Mouse (Mus musculus) hindbrain, embryonic 14.5 days (tissue): ENCODE measurements around the gene Bend3. TPM values are rescaled to one million over a fixed set of nuclear protein-coding genes. Genes with fewer than 3 reads are reported as not detected.
A peak's percentile ranks its signal among the peaks of the same experiment; 100 is the strongest.

ENCODE experiments used
- ATAC-seq: fragments of 200-750 bp; cut with Nextera tagmentation; 2 replicates; pipeline ENCODE4 v1.8.0; 2017; ENCODE audit warnings: moderate number of reproducible peaks, mild to moderate bottlenecking, moderate TSS enrichment, moderate library complexity; ENCODE audit not compliant: low FRiP score
- DNase-seq: peaks from one replicate; pipeline ENCODE4 v3.0.0-alpha.2; 2015; ENCODE audit warnings: low spot score
- H3K27ac ChIP-seq: fragments of 300-500 bp; sonication (generic); 2 replicates; pipeline ENCODE4 v1.5.1; 2014; ENCODE audit warnings: mild to moderate bottlenecking, moderate library complexity
- H3K27me3 ChIP-seq: fragments of 300-500 bp; sonication (generic); 2 replicates; pipeline ENCODE4 v1.6.1; 2014; ENCODE audit warnings: mild to moderate bottlenecking, low read length, mixed read lengths; ENCODE audit not compliant: control insufficient read depth, insufficient read depth
- H3K36me3 ChIP-seq: fragments of 300-500 bp; sonication (generic); replicated peaks from 2 replicates; pipeline ENCODE4 v1.6.1; 2014; ENCODE audit not compliant: control insufficient read depth, insufficient read depth
- H3K4me1 ChIP-seq: fragments of 300-500 bp; sonication (generic); replicated peaks from 2 replicates; pipeline ENCODE4 v1.6.1; 2014; ENCODE audit warnings: antibody characterized with exemption, low read length, mixed read lengths; ENCODE audit not compliant: control insufficient read depth, insufficient read depth
- H3K4me2 ChIP-seq: fragments of 300-500 bp; sonication (generic); replicated peaks from 2 replicates; pipeline ENCODE4 v1.6.1; 2014; ENCODE audit warnings: mild to moderate bottlenecking, moderate library complexity
- H3K4me3 ChIP-seq: fragments of 300-500 bp; sonication (generic); replicated peaks from 2 replicates; pipeline ENCODE4 v1.5.1; 2014; ENCODE audit warnings: mild to moderate bottlenecking, low read length
- H3K9ac ChIP-seq: fragments of 300-500 bp; sonication (generic); 2 replicates; pipeline ENCODE4 v1.6.1; 2014
- H3K9me3 ChIP-seq: fragments of 300-500 bp; sonication (generic); 2 replicates; pipeline ENCODE4 v1.6.1; 2016; ENCODE audit warnings: low read length; ENCODE audit not compliant: control insufficient read depth
- WGBS: fragments of 180-500 bp; shearing (Covaris S2); extraction: QIAGEN DNeasy Blood & Tissue Kit; methylation state at CpG from one replicate; pipeline ENCODE4 v1.1.7; 2014; 5-methylcytosine and 5-hydroxymethylcytosine counted together
- polyA plus RNA-seq: library from polyadenylated mRNA; unstranded; fragments of >200 nt; fragmentation: Nextera tagmentation; extraction: Ambion mirVana; gene quantifications from 2 replicates; pipeline ENCODE4 v1.2.1, GENCODE M21; 2014

Bend3 gene
- polyA plus RNA-seq, 1 experiment from 2014 or later = 4.8 TPM

GRCm38 (mm10) chr10:43485751-43486268 lies 7.2 kb downstream of the Bend3 start:
- ATAC-seq (no peak), DNase-seq (no peak)
- peaks cover 23% of the 10 kb centered on the region for H3K4me1 ChIP-seq
- 94% methylated on average over 6 of the region's 6 CpGs for WGBS
- no peak overlapping the region for H3K4me3 ChIP-seq
- H3K36me3 ChIP-seq = no peaks in the 10 kb centered on the region
- no peak overlapping the region for H3K4me2 ChIP-seq
- no peaks in the 10 kb centered on the region for H3K9me3 ChIP-seq
- no peak overlapping the region for H3K27ac ChIP-seq
- no peak overlapping the region for H3K9ac ChIP-seq
- H3K27me3 ChIP-seq = no peaks in the 10 kb centered on the region

DNA sequence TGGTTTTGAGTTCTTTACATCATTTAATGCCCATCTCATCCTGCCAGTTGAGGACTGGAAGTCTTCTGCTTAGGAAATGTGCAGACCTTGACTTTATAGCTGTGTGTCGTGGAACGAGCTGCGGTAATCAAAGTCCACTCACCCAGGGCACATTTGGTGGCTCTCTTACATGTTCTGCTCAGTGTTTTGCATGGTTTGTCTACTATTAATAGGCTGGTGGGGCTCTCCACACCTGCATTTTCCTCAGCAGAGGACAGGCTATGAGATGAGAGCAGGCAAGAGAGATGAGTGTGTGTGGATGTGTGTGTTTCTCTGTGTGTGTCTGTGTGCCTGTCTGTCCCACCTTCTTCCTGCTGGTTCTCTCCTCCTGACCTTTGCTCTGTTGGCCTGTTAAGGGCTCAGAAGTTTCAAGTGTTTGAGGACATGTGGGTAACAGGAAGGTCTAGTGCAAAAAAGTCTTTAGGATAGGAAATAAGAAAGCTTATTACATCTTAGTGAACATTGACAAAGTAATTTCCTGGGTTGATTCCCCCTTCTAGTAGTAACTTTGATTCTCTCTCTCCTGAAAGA lies 8.9 kb downstream of the Bend3 start:
- Histone ChIP-seq H3K9ac (no peak overlapping the region), H3K27me3 (no peaks in the 10 kb centered on the region), H3K9me3 (no peaks in the 10 kb centered on the region), H3K27ac (no peak overlapping the region), H3K4me2 (no peak overlapping the region), H3K4me1 (peaks cover 10% of the 10 kb centered on the region), H3K4me3 (no peak overlapping the region), H3K36me3 (no peaks in the 10 kb centered on the region)
- 85% methylated on average over 3 of the region's 3 CpGs for WGBS
- DNase-seq = no peak
- ATAC-seq = no peak

DNA sequence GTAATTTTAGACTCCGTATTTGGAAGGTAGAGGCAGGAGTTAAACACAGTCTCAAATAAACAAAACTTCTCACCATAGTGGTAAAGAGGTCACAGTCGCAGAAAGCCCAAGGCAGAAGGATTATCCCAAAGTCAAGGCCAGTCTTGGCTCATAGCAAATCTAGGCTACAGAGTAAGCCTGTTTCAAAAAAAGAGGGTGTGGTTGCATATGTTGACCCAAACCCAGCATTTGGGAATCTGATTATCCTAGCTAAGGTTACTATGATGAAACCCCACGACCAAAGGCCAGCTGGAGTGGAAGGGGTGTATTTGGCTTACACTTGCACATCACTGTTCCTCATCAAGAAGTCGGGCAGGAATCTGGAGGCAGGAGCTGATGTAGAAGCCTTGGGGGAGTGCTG lies 9.6 kb downstream of the Bend3 start:
- H3K9me3 ChIP-seq = no peaks in the 10 kb centered on the region
- DNase-seq = no peak
- H3K4me1 ChIP-seq = peaks cover 6% of the 10 kb centered on the region
- no peak overlapping the region for H3K4me2 ChIP-seq
- ATAC-seq = no peak
- WGBS = 88% methylated on average over 4 of the region's 4 CpGs
- H3K36me3 ChIP-seq = no peaks in the 10 kb centered on the region
- no peak overlapping the region for H3K4me3 ChIP-seq
- H3K27me3 ChIP-seq = no peaks in the 10 kb centered on the region
- H3K27ac ChIP-seq = no peak overlapping the region
- no peak overlapping the region for H3K9ac ChIP-seq

GRCm38 (mm10) chr10:43489139-43489538 lies 10.5 kb downstream of the Bend3 start:
- peaks cover 2% of the 10 kb centered on the region; the same call in 1 of the 2 replicates for H3K36me3 ChIP-seq
- H3K27ac ChIP-seq = no peak overlapping the region
- H3K9me3 ChIP-seq = no peaks in the 10 kb centered on the region
- DNase-seq (no peak), ATAC-seq (no peak)
- no peak overlapping the region for H3K4me2 ChIP-seq
- no peaks in the 10 kb centered on the region for H3K27me3 ChIP-seq
- H3K4me1 ChIP-seq = no peaks in the 10 kb centered on the region
- 85% methylated on average over 7 of the region's 7 CpGs for WGBS
- H3K4me3 ChIP-seq = no peak overlapping the region
- H3K9ac ChIP-seq = no peak overlapping the region

- ATAC-seq = no peak
Measured at GRCm38 (mm10) chr10:43489550-43489949, 10.9 kb downstream of the Bend3 start.

GRCm38 (mm10) chr10:43490034-43490433 lies 11.4 kb downstream of the Bend3 start:
- no peak overlapping the region for H3K9ac ChIP-seq
- no peaks in the 10 kb centered on the region for H3K4me1 ChIP-seq
- no peak overlapping the region for H3K27ac ChIP-seq
- no peak overlapping the region for H3K4me2 ChIP-seq
- no peaks in the 10 kb centered on the region for H3K27me3 ChIP-seq
- no peak overlapping the region for H3K4me3 ChIP-seq
- WGBS = 79% methylated on average over 8 of the region's 8 CpGs
- ATAC-seq (no peak), DNase-seq (no peak)
- no peaks in the 10 kb centered on the region for H3K9me3 ChIP-seq
- peaks cover 11% of the 10 kb centered on the region for H3K36me3 ChIP-seq

More at GRCm38 (mm10) chr10:43489550-43489949, 10.9 kb downstream of the Bend3 start:
- 71% methylated on average over 6 of the region's 6 CpGs for WGBS
- Histone ChIP-seq H3K27ac (no peak overlapping the region), H3K4me2 (no peak overlapping the region), H3K36me3 (peaks cover 6% of the 10 kb centered on the region), H3K27me3 (no peaks in the 10 kb centered on the region), H3K9me3 (no peaks in the 10 kb centered on the region), H3K4me1 (no peaks in the 10 kb centered on the region), H3K4me3 (no peak overlapping the region), H3K9ac (no peak overlapping the region)
- DNase-seq = no peak

- H3K9ac ChIP-seq = no peak overlapping the region
- H3K4me1 ChIP-seq = no peaks in the 10 kb centered on the region
- H3K27me3 ChIP-seq = no peaks in the 10 kb centered on the region
- 83% methylated on average over 5 of the region's 5 CpGs for WGBS
- H3K9me3 ChIP-seq = no peaks in the 10 kb centered on the region
- DNase-seq (no peak), ATAC-seq (no peak)
- H3K4me3 ChIP-seq = no peak overlapping the region
- no peak overlapping the region for H3K27ac ChIP-seq
- no peak overlapping the region for H3K4me2 ChIP-seq
- peaks cover 18% of the 10 kb centered on the region for H3K36me3 ChIP-seq
Measured at GRCm38 (mm10) chr10:43490846-43491245, 12.2 kb downstream of the Bend3 start.

DNA sequence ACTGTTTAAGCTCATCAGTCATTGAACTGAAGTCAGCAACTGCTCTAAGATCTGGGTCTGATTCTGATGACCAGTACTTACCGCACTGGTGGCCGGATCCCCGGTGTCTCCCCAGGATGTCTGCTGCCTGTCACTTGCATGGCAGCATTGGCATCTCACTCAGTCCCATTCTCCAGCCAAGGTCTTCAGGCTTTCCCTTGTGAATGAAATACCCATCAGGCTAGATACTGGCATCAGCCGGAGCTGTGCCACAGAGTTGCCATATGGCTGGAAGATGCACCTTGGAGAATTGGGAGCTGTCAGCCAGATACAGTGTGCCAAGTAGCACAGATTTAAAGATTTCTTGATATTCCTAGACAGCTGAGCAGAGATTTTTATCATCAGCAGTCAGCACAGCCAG lies 24.0 kb downstream of the Bend3 start:
- 85% methylated on average over 4 of the region's 4 CpGs for WGBS
- no peak for DNase-seq
- Histone ChIP-seq H3K36me3 (peaks cover 30% of the 10 kb centered on the region), H3K9me3 (no peaks in the 10 kb centered on the region), H3K9ac (no peak overlapping the region), H3K4me2 (no peak overlapping the region), H3K4me1 (no peaks in the 10 kb centered on the region), H3K27me3 (no peaks in the 10 kb centered on the region), H3K4me3 (no peak overlapping the region), H3K27ac (no peak overlapping the region)
- peak; percentile 40; the same call in 1 of the 2 replicates for ATAC-seq

DNA sequence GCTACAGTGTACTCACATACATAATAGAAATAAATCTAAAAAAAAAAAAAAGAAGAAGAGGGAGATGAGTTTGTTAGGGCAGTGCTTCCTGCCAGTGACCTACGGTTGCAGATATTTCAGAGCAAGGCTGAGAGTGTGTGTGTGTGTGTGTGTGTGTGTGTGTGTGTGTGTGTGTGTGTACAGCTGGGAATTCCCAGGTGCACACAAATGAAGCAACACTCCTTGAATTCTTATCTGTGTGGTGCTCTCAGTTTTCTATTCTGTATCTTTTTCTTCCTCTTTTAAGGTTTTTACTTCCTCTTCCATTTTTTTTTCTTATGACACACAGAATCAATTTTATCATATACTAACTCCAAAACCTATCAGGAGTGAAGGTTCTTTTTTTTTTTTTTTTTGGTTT lies 25.7 kb downstream of the Bend3 start:
- Histone ChIP-seq H3K9ac (no peak overlapping the region), H3K9me3 (no peaks in the 10 kb centered on the region), H3K4me1 (no peaks in the 10 kb centered on the region), H3K27ac (no peak overlapping the region), H3K36me3 (peaks cover 18% of the 10 kb centered on the region), H3K4me2 (no peak overlapping the region), H3K4me3 (no peak overlapping the region), H3K27me3 (no peaks in the 10 kb centered on the region)
- 100% methylated on average over 1 of the region's 1 CpGs for WGBS
- DNase-seq (no peak), ATAC-seq (no peak)

DNA sequence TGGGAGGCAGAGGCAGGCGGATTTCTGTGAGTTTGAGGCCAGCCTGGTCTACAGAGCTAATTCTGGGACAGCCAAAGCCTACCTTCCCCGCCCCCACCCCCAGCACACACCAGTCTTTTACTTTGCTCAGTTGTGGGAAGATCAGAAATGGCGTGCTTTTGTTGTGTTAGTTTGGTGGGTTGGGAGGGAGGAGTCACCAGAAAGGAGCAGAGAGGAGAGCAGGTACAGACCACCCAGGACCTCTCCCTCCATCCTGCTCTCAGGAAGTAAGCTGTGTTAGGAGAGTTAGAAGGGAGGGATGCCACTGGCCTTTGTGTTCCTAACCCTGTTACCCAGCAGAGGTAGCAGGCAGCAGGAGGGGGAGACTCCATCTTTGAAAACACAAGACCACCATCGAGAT lies 28.4 kb downstream of the Bend3 start:
- WGBS = 71% methylated on average over 4 of the region's 4 CpGs
- Histone ChIP-seq H3K27me3 (no peaks in the 10 kb centered on the region), H3K27ac (no peak overlapping the region), H3K4me1 (no peaks in the 10 kb centered on the region), H3K4me2 (no peak overlapping the region), H3K36me3 (peaks cover 34% of the 10 kb centered on the region), H3K4me3 (no peak overlapping the region), H3K9me3 (no peaks in the 10 kb centered on the region), H3K9ac (no peak overlapping the region)
- no peak for ATAC-seq
- no peak for DNase-seq
